Mouse (Mus musculus): ENCODE results near the gene Tldc1. TPM values are rescaled to one million over a fixed set of nuclear protein-coding genes. Genes with fewer than 3 reads are reported as not detected.

Gene Tldc1
- polyA plus RNA-seq, 1 experiment: 10.8 TPM

- Histone ChIP-seq H3K4me3 (replicated peaks; ENCODE audit: extremely low read depth, low read depth, low read length) (no peak overlapping the region), H3K4me1 (ENCODE audit: control insufficient read depth, insufficient read depth, low read length) (peaks cover 10% of the 10 kb centered on the region)
- 57% methylated on average over 4 of the region's 4 CpGs for WGBS
- DNase-seq: peak; percentile 50
- TF ChIP-seq CTCF (IDR thresholded peaks at IDR 0.05; ENCODE audit: insufficient read depth, low read length): no peak
These were observed 3.0 kb upstream of the Tldc1 start for GRCm38 (mm10) chr8:119781086-119781840.

GRCm38 (mm10) chr8:119780402-119781049 is 2.3 kb upstream of the Tldc1 start:
- no peak for TF ChIP-seq POLR2A (IDR thresholded peaks at IDR 0.05; ENCODE audit: borderline replicate concordance, extremely low read depth, low read depth, low read length)
- peaks cover 10% of the 10 kb centered on the region for H3K4me1 ChIP-seq (ENCODE audit: control insufficient read depth, insufficient read depth, low read length)
- H3K4me3 ChIP-seq (replicated peaks; ENCODE audit: extremely low read depth, low read depth, low read length): no peak overlapping the region
- WGBS: 75% methylated on average over 9 of the region's 9 CpGs
- no peak for DNase-seq

- DNase-seq: peak; percentile 66
- Histone ChIP-seq H3K4me3 (replicated peaks; ENCODE audit: extremely low read depth, low read depth, low read length) (no peak overlapping the region), H3K4me1 (ENCODE audit: control insufficient read depth, insufficient read depth, low read length) (peaks cover 10% of the 10 kb centered on the region)
- TF ChIP-seq POLR2A (IDR thresholded peaks at IDR 0.05; ENCODE audit: borderline replicate concordance, extremely low read depth, low read depth, low read length) (0 out of 2 replicates have a peak, but pooled peaks have one; percentile 6), CTCF (IDR thresholded peaks at IDR 0.05; ENCODE audit: insufficient read depth, low read length) (peak; percentile 99)
- WGBS: 22% methylated on average over 14 of the region's 14 CpGs
These were observed 959 bp upstream of the Tldc1 start for GRCm38 (mm10) chr8:119779013-119779737.

- no peak for TF ChIP-seq POLR2A (IDR thresholded peaks at IDR 0.05; ENCODE audit: borderline replicate concordance, extremely low read depth, low read depth, low read length)
- TF ChIP-seq CTCF (IDR thresholded peaks at IDR 0.05; ENCODE audit: insufficient read depth, low read length): no peak
- 15% methylated on average over 7 of the region's 7 CpGs for WGBS
- H3K4me1 ChIP-seq (ENCODE audit: control insufficient read depth, insufficient read depth, low read length): peaks cover 10% of the 10 kb centered on the region
- peak overlapping the region; percentile 70 for H3K4me3 ChIP-seq (replicated peaks; ENCODE audit: extremely low read depth, low read depth, low read length)
- no peak for DNase-seq
These were observed 451 bp downstream of the Tldc1 start for GRCm38 (mm10) chr8:119777765-119778164.

GRCm38 (mm10) chr8:119776668-119777245 is 1.5 kb downstream of the Tldc1 start:
- peaks cover 10% of the 10 kb centered on the region for H3K4me1 ChIP-seq (ENCODE audit: control insufficient read depth, insufficient read depth, low read length)
- TF ChIP-seq POLR2A (IDR thresholded peaks at IDR 0.05; ENCODE audit: borderline replicate concordance, extremely low read depth, low read depth, low read length) (no peak), CTCF (IDR thresholded peaks at IDR 0.05; ENCODE audit: insufficient read depth, low read length) (no peak)
- DNase-seq: no peak
- 75% methylated on average over 7 of the region's 7 CpGs for WGBS
- no peak overlapping the region for H3K4me3 ChIP-seq (replicated peaks; ENCODE audit: extremely low read depth, low read depth, low read length)

- WGBS: 72% methylated on average over 22 of the region's 22 CpGs
- Histone ChIP-seq H3K4me3 (replicated peaks; ENCODE audit: extremely low read depth, low read depth, low read length) (no peak overlapping the region), H3K4me1 (ENCODE audit: control insufficient read depth, insufficient read depth, low read length) (no peaks in the 10 kb centered on the region)
- DNase-seq: no peak
- TF ChIP-seq CTCF (IDR thresholded peaks at IDR 0.05; ENCODE audit: insufficient read depth, low read length) (no peak), POLR2A (IDR thresholded peaks at IDR 0.05; ENCODE audit: borderline replicate concordance, extremely low read depth, low read depth, low read length) (no peak)
These were observed 12.3 kb downstream of the Tldc1 start for GRCm38 (mm10) chr8:119765761-119766444.

GRCm38 (mm10) chr8:119765311-119765710 is 12.9 kb downstream of the Tldc1 start:
- TF ChIP-seq POLR2A (IDR thresholded peaks at IDR 0.05; ENCODE audit: borderline replicate concordance, extremely low read depth, low read depth, low read length) (no peak), CTCF (IDR thresholded peaks at IDR 0.05; ENCODE audit: insufficient read depth, low read length) (no peak)

GRCm38 (mm10) chr8:119762226-119763220 is 15.7 kb downstream of the Tldc1 start:
- no peak overlapping the region for H3K4me3 ChIP-seq (replicated peaks; ENCODE audit: extremely low read depth, low read depth, low read length)
- TF ChIP-seq POLR2A (IDR thresholded peaks at IDR 0.05; ENCODE audit: borderline replicate concordance, extremely low read depth, low read depth, low read length) (no peak), CTCF (IDR thresholded peaks at IDR 0.05; ENCODE audit: insufficient read depth, low read length) (no peak)
- 88% methylated on average over 21 of the region's 21 CpGs for WGBS
- no peak for DNase-seq
- H3K4me1 ChIP-seq (ENCODE audit: control insufficient read depth, insufficient read depth, low read length): no peaks in the 10 kb centered on the region

More at GRCm38 (mm10) chr8:119765311-119765710, 12.9 kb downstream of the Tldc1 start:
- WGBS: 91% methylated on average over 10 of the region's 10 CpGs
- DNase-seq: no peak
- Histone ChIP-seq H3K4me3 (replicated peaks; ENCODE audit: extremely low read depth, low read depth, low read length) (no peak overlapping the region), H3K4me1 (ENCODE audit: control insufficient read depth, insufficient read depth, low read length) (no peaks in the 10 kb centered on the region)

All from lung, adult 2 months (tissue).